Mouse (Mus musculus) stomach, postnatal 0 days (tissue): ENCODE measurements around the gene Lurap1l.

Source experiments
- CTCF ChIP-seq: IDR thresholded peaks from 2 replicates; pipeline ENCODE4 v1.5.1; 2016; ENCODE audit warnings: antibody characterized with exemption, low read depth, mild to moderate bottlenecking, moderate library complexity
- EP300 ChIP-seq: optimal IDR thresholded peaks from 2 replicates; pipeline ENCODE3; 2016; ENCODE audit warnings: antibody characterized with exemption

- no peak for TF ChIP-seq CTCF
- TF ChIP-seq EP300, result no peak
Observed at GRCm38 (mm10) chr4:80917812-80918211, 7.4 kb downstream of the Lurap1l start.
